Mouse (Mus musculus) forebrain, embryonic 13.5 days (tissue): Measurements from ENCODE around the gene Tasp1. TPM values are rescaled to one million over a fixed set of nuclear protein-coding genes. Genes with fewer than 3 reads are reported as not detected.

ENCODE experiments used
- ATAC-seq: fragments of 200-750 bp; cut with Nextera tagmentation; 2 replicates; pipeline ENCODE4 v1.8.0; 2017
- H3K27ac ChIP-seq: fragments of 300-500 bp; sonication (generic); 2 replicates; pipeline ENCODE4 v1.5.1; 2015; ENCODE audit warnings: inconsistent platforms, mild to moderate bottlenecking, moderate library complexity
- H3K27me3 ChIP-seq: fragments of 300-500 bp; sonication (generic); 2 replicates; pipeline ENCODE4 v1.6.1; 2015; ENCODE audit warnings: mild to moderate bottlenecking, inconsistent platforms
- H3K36me3 ChIP-seq: fragments of 300-500 bp; sonication (generic); 2 replicates; pipeline ENCODE4 v1.6.1; 2015; ENCODE audit warnings: mild to moderate bottlenecking, inconsistent platforms; ENCODE audit not compliant: poor library complexity, severe bottlenecking
- H3K4me1 ChIP-seq: fragments of 300-500 bp; sonication (generic); 2 replicates; pipeline ENCODE4 v1.6.1; 2015; ENCODE audit warnings: inconsistent platforms
- H3K4me2 ChIP-seq: fragments of 300-500 bp; sonication (generic); 2 replicates; pipeline ENCODE4 v1.6.1; 2015; ENCODE audit warnings: inconsistent platforms, mild to moderate bottlenecking, moderate library complexity
- H3K4me3 ChIP-seq: fragments of 300-500 bp; sonication (generic); 2 replicates; pipeline ENCODE4 v1.5.1; 2015; ENCODE audit warnings: mild to moderate bottlenecking, inconsistent platforms
- H3K9ac ChIP-seq: fragments of 300-500 bp; sonication (generic); 2 replicates; pipeline ENCODE4 v1.6.1; 2015; ENCODE audit warnings: mild to moderate bottlenecking, inconsistent platforms
- H3K9me3 ChIP-seq: fragments of 300-500 bp; sonication (generic); replicated peaks from 2 replicates; pipeline ENCODE4 v1.6.1; 2016; ENCODE audit warnings: inconsistent platforms
- WGBS: fragments of 180-500 bp; shearing (Covaris S2); methylation state at CpG from one replicate; pipeline ENCODE4 v1.1.7; 2015; 5-methylcytosine and 5-hydroxymethylcytosine counted together
- polyA plus RNA-seq: library from polyadenylated mRNA; unstranded; fragments of >200 nt; fragmentation: Nextera tagmentation; extraction: Ambion mirVana; gene quantifications from 2 replicates; pipeline ENCODE4 v1.2.1, GENCODE M21; 2015

Tasp1 gene
- polyA plus RNA-seq, result 16.1 and 16.7 TPM in 2 replicates

- ATAC-seq, result peak; percentile 100
- H3K4me3 ChIP-seq, result peak within 1 kb of the TSS; percentile 78
- peak within 1 kb of the TSS; percentile 86 for H3K9ac ChIP-seq
- no peaks in the 10 kb centered on the region for H3K9me3 ChIP-seq
- H3K4me2 ChIP-seq, result peak within 1 kb of the TSS; percentile 72
- peaks cover 13% of the 10 kb centered on the region for H3K4me1 ChIP-seq
- H3K36me3 ChIP-seq, result no peaks in the 10 kb centered on the region
- no peaks in the 10 kb centered on the region for H3K27me3 ChIP-seq
- H3K27ac ChIP-seq, result peak within 1 kb of the TSS; percentile 78
- under 1% methylated on average over 68 of the region's 68 CpGs for WGBS
These were observed at the start of gene Tasp1 for GRCm38 (mm10) chr2:140066353-140067314. Gene Tasp1 (minus strand): TSS chr2:140066805.

GRCm38 (mm10) chr2:140113851-140114250 is 47.2 kb upstream of the Tasp1 start:
- Histone ChIP-seq H3K4me2 (no peak overlapping the region), H3K27me3 (no peaks in the 10 kb centered on the region), H3K27ac (no peak overlapping the region), H3K9ac (no peak overlapping the region), H3K36me3 (no peaks in the 10 kb centered on the region), H3K9me3 (no peaks in the 10 kb centered on the region), H3K4me3 (no peak overlapping the region), H3K4me1 (no peaks in the 10 kb centered on the region)
- ATAC-seq, result peak; percentile 55; the same call in 1 of the 2 replicates
- WGBS, result 89% methylated on average over 8 of the region's 8 CpGs

GRCm38 (mm10) chr2:140108945-140109344 is 42.3 kb upstream of the Tasp1 start:
- ATAC-seq, result no peak
- 48% methylated on average over 1 of the region's 1 CpGs for WGBS
- H3K9me3 ChIP-seq, result no peaks in the 10 kb centered on the region
- H3K4me2 ChIP-seq, result no peak overlapping the region
- no peaks in the 10 kb centered on the region for H3K4me1 ChIP-seq
- no peak overlapping the region for H3K27ac ChIP-seq
- H3K27me3 ChIP-seq, result no peaks in the 10 kb centered on the region
- no peaks in the 10 kb centered on the region for H3K36me3 ChIP-seq
- H3K4me3 ChIP-seq, result no peak overlapping the region
- H3K9ac ChIP-seq, result no peak overlapping the region

GRCm38 (mm10) chr2:140107641-140108040 is 41.0 kb upstream of the Tasp1 start:
- no peak overlapping the region for H3K9ac ChIP-seq
- no peak for ATAC-seq
- no peaks in the 10 kb centered on the region for H3K36me3 ChIP-seq
- H3K4me1 ChIP-seq, result no peaks in the 10 kb centered on the region
- H3K4me2 ChIP-seq, result no peak overlapping the region
- H3K27ac ChIP-seq, result no peak overlapping the region
- 88% methylated on average over 4 of the region's 4 CpGs for WGBS
- H3K9me3 ChIP-seq, result no peaks in the 10 kb centered on the region
- H3K27me3 ChIP-seq, result no peaks in the 10 kb centered on the region
- H3K4me3 ChIP-seq, result no peak overlapping the region

- Histone ChIP-seq H3K4me2 (no peak overlapping the region), H3K27me3 (no peaks in the 10 kb centered on the region), H3K9me3 (no peaks in the 10 kb centered on the region), H3K27ac (no peak overlapping the region), H3K4me3 (no peak overlapping the region), H3K4me1 (no peaks in the 10 kb centered on the region), H3K36me3 (no peaks in the 10 kb centered on the region), H3K9ac (no peak overlapping the region)
- no peak for ATAC-seq
- WGBS, result 75% methylated on average over 3 of the region's 3 CpGs
These were observed 38.3 kb upstream of the Tasp1 start for GRCm38 (mm10) chr2:140104951-140105350.

- no peaks in the 10 kb centered on the region for H3K9me3 ChIP-seq
- ATAC-seq, result no peak
- H3K27me3 ChIP-seq, result no peaks in the 10 kb centered on the region
- no peak overlapping the region for H3K4me2 ChIP-seq
- no peaks in the 10 kb centered on the region for H3K36me3 ChIP-seq
- no peaks in the 10 kb centered on the region for H3K4me1 ChIP-seq
- no peak overlapping the region for H3K9ac ChIP-seq
- H3K27ac ChIP-seq, result no peak overlapping the region
- WGBS, result 90% methylated on average over 3 of the region's 3 CpGs
- no peak overlapping the region for H3K4me3 ChIP-seq
These were observed 34.2 kb upstream of the Tasp1 start for GRCm38 (mm10) chr2:140100551-140101474.

GRCm38 (mm10) chr2:140099971-140100370 is 33.4 kb upstream of the Tasp1 start:
- Histone ChIP-seq H3K27me3 (no peaks in the 10 kb centered on the region), H3K36me3 (no peaks in the 10 kb centered on the region), H3K4me1 (no peaks in the 10 kb centered on the region), H3K9ac (no peak overlapping the region), H3K9me3 (no peaks in the 10 kb centered on the region), H3K4me3 (no peak overlapping the region), H3K4me2 (no peak overlapping the region), H3K27ac (no peak overlapping the region)
- WGBS, result 90% methylated on average over 3 of the region's 3 CpGs
- no peak for ATAC-seq

GRCm38 (mm10) chr2:140097131-140097591 is 30.6 kb upstream of the Tasp1 start:
- no peak for ATAC-seq

GRCm38 (mm10) chr2:140096034-140096433 is 29.4 kb upstream of the Tasp1 start:
- Histone ChIP-seq H3K9ac (no peak overlapping the region), H3K4me1 (no peaks in the 10 kb centered on the region), H3K36me3 (no peaks in the 10 kb centered on the region), H3K9me3 (no peaks in the 10 kb centered on the region), H3K4me3 (no peak overlapping the region), H3K27ac (no peak overlapping the region), H3K27me3 (no peaks in the 10 kb centered on the region), H3K4me2 (no peak overlapping the region)
- 90% methylated on average over 5 of the region's 5 CpGs for WGBS
- ATAC-seq, result no peak

More at GRCm38 (mm10) chr2:140097131-140097591, 30.6 kb upstream of the Tasp1 start:
- H3K4me2 ChIP-seq, result no peak overlapping the region
- no peaks in the 10 kb centered on the region for H3K27me3 ChIP-seq
- H3K4me3 ChIP-seq, result no peak overlapping the region
- no peaks in the 10 kb centered on the region for H3K4me1 ChIP-seq
- H3K27ac ChIP-seq, result no peak overlapping the region
- WGBS, result 74% methylated on average over 3 of the region's 3 CpGs
- H3K36me3 ChIP-seq, result no peaks in the 10 kb centered on the region
- no peaks in the 10 kb centered on the region for H3K9me3 ChIP-seq
- no peak overlapping the region for H3K9ac ChIP-seq

GRCm38 (mm10) chr2:140093433-140093832 is 26.8 kb upstream of the Tasp1 start:
- 94% methylated on average over 5 of the region's 5 CpGs for WGBS
- H3K4me1 ChIP-seq, result no peaks in the 10 kb centered on the region
- no peak for ATAC-seq
- no peak overlapping the region for H3K4me2 ChIP-seq
- H3K27me3 ChIP-seq, result no peaks in the 10 kb centered on the region
- H3K9me3 ChIP-seq, result no peaks in the 10 kb centered on the region
- no peak overlapping the region for H3K9ac ChIP-seq
- no peaks in the 10 kb centered on the region for H3K36me3 ChIP-seq
- H3K4me3 ChIP-seq, result no peak overlapping the region
- H3K27ac ChIP-seq, result no peak overlapping the region

- ATAC-seq, result no peak
- 95% methylated on average over 7 of the region's 7 CpGs for WGBS
- H3K9me3 ChIP-seq, result no peaks in the 10 kb centered on the region
These were observed 17.6 kb upstream of the Tasp1 start for GRCm38 (mm10) chr2:140084245-140084644.

More at GRCm38 (mm10) chr2:140084245-140084644, 17.6 kb upstream of the Tasp1 start:
- H3K27me3 ChIP-seq, result no peaks in the 10 kb centered on the region
- no peaks in the 10 kb centered on the region for H3K4me1 ChIP-seq
- H3K4me3 ChIP-seq, result no peak overlapping the region
- H3K36me3 ChIP-seq, result no peaks in the 10 kb centered on the region
- H3K27ac ChIP-seq, result no peak overlapping the region
- H3K9ac ChIP-seq, result no peak overlapping the region
- no peak overlapping the region for H3K4me2 ChIP-seq
